Mouse (Mus musculus): ENCODE measurements around the gene Rad23b.

DNA sequence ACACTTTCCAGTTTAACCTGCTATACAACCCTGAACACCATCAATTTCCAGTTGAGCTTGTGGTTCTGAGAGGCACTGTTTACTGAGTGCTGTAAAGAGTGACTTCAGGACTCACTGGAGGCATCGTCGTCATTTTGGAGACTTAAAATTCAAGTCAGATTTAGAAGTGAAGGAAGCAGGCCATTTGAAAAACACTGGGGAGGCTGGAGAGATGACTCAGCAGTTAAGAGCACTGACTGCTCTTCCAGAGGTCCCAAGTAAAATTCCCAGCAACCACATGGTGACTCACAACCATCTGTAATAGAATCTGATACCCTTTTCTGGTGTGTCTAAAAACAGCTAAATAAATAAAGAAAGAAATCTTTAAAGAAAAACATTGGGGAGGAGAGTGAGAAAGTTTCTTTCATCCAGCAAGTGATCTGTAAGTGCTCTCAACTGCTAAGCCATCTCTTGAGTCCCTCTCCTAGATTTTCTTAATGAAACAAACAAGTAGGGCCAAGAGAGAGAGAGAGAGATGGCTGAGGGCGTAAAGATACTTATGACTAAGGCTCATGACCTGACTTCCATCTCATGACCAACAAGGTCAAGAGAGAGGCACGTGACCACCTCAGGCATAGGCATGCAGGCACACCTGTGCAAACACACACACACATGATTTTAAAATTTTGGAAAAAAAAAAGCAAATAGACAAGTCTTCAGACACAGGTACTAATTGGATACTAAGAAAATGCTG, 23.9 kb upstream of the Rad23b start:
- no peak for TF ChIP-seq POLR2A (IDR thresholded peaks at IDR 0.05; ENCODE audit: control insufficient read depth, low read depth, low read length)
- no peak for TF ChIP-seq CTCF (IDR thresholded peaks at IDR 0.05; ENCODE audit: control insufficient read depth, insufficient read depth, insufficient replicate concordance, low read depth, low read length)

Data from testis, adult 2 months (tissue).